Mouse (Mus musculus) lung, postnatal 10 days (tissue): ENCODE results near the gene Sema6d.

Experiments
- DNase-seq: peaks from one replicate; pipeline ENCODE4 v3.0.0; 2021

Sema6d gene

GRCm38 (mm10) chr2:124478526-124478925, 388.8 kb downstream of the Sema6d start:
- DNase-seq = peak; percentile 18

GRCm38 (mm10) chr2:124485761-124486160, 396.0 kb downstream of the Sema6d start:
- no peak for DNase-seq

- peak; percentile 79 for DNase-seq
Measured at GRCm38 (mm10) chr2:124490010-124490801, 400.4 kb downstream of the Sema6d start.

GRCm38 (mm10) chr2:124495751-124496150, 406.0 kb downstream of the Sema6d start:
- peak; percentile 54 for DNase-seq

- DNase-seq = no peak
Measured at GRCm38 (mm10) chr2:124499670-124500069, 409.9 kb downstream of the Sema6d start.

GRCm38 (mm10) chr2:124505784-124506489, 416.2 kb downstream of the Sema6d start:
- DNase-seq = no peak

GRCm38 (mm10) chr2:124507804-124508203, 418.0 kb downstream of the Sema6d start:
- DNase-seq = no peak

GRCm38 (mm10) chr2:124509479-124509878, 419.7 kb downstream of the Sema6d start:
- no peak for DNase-seq

- no peak for DNase-seq
Measured at GRCm38 (mm10) chr2:124511826-124512225, 422.1 kb downstream of the Sema6d start.

- peak; percentile 64 for DNase-seq
Measured at GRCm38 (mm10) chr2:124522426-124522825, 432.7 kb downstream of the Sema6d start.

- no peak for DNase-seq
Measured at GRCm38 (mm10) chr2:124523667-124524066, 433.9 kb downstream of the Sema6d start.

- DNase-seq = peak; percentile 31
Measured at GRCm38 (mm10) chr2:124524167-124524566, 434.4 kb downstream of the Sema6d start.

- DNase-seq = no peak
Measured at GRCm38 (mm10) chr2:124527641-124528040, 437.9 kb downstream of the Sema6d start.

GRCm38 (mm10) chr2:124530441-124530840, 440.7 kb downstream of the Sema6d start:
- no peak for DNase-seq

GRCm38 (mm10) chr2:124531062-124531461, 441.3 kb downstream of the Sema6d start:
- no peak for DNase-seq

- DNase-seq = no peak
Measured at GRCm38 (mm10) chr2:124532906-124533305, 443.1 kb downstream of the Sema6d start.

GRCm38 (mm10) chr2:124533602-124534001, 443.8 kb downstream of the Sema6d start:
- DNase-seq = no peak

- no peak for DNase-seq
Measured at GRCm38 (mm10) chr2:124550315-124550714, 460.5 kb downstream of the Sema6d start.

GRCm38 (mm10) chr2:124554751-124555415, 465.1 kb downstream of the Sema6d start:
- peak; percentile 31 for DNase-seq

- peak; percentile 28 for DNase-seq
Measured at GRCm38 (mm10) chr2:124556861-124557499, 467.2 kb downstream of the Sema6d start.

GRCm38 (mm10) chr2:124558021-124558420, 468.3 kb downstream of the Sema6d start:
- no peak for DNase-seq

- no peak for DNase-seq
Measured at GRCm38 (mm10) chr2:124561668-124562067, 471.9 kb downstream of the Sema6d start.

GRCm38 (mm10) chr2:124562091-124562490, 472.3 kb downstream of the Sema6d start:
- no peak for DNase-seq
